Comparison of ENCODE assay signal across 9 mouse cellular contexts in genomic region chr8:120251411-120252035, GRCm38 (mm10). TPM values are rescaled to one million over a fixed set of nuclear protein-coding genes. Genes with fewer than 3 reads are reported as not detected.
A peak's percentile ranks its signal among the peaks of the same experiment; 100 is the strongest.
DNase-seq lines count a peak whose midpoint lies in the region; ATAC-seq and TF ChIP-seq lines count a peak whose summit lies in the region.
"Had no signal": no experiment of that assay in that cellular context is flagged by ENCODE, and none has a peak within 500 bp of the region (broad histone marks: within the 10 kb centered on the region; RNA-seq: fewer than 3 reads in every experiment).

No protein-coding gene starts in this region.

- 0 out of 2 replicates have a peak, but pooled peaks cover 4% of the 10 kb centered on the region for H3K36me3 ChIP-seq in hindbrain, embryonic 10.5 days
- no peaks in the 10 kb centered on the region for H3K36me3 ChIP-seq in liver, postnatal 0 days (replicated peaks; ENCODE audit: insufficient read depth, low read length)

- no peak overlapping the region; the same call in 1 of the 2 replicates for H3K4me3 ChIP-seq in hindbrain, embryonic 10.5 days
- no peak overlapping the region for H3K4me3 ChIP-seq in liver, postnatal 0 days (ENCODE audit: low read depth, low read length)

- no peak overlapping the region for H3K4me2 ChIP-seq in liver, postnatal 0 days (ENCODE audit: low read depth, low read length)

- peak overlapping the region; percentile 69 for H3K27ac ChIP-seq in hindbrain, embryonic 10.5 days
- no peak overlapping the region for H3K27ac ChIP-seq in liver, postnatal 0 days (ENCODE audit: low read depth)
- H3K27ac ChIP-seq: macrophage had no signal

- H3K4me1 ChIP-seq in hindbrain, embryonic 10.5 days (replicated peaks), result peaks cover 65% of the 10 kb centered on the region
- H3K4me1 ChIP-seq in liver, postnatal 0 days (ENCODE audit: insufficient read depth), result no peaks in the 10 kb centered on the region

- TF ChIP-seq EP300 in liver, postnatal 0 days (IDR thresholded peaks at IDR 0.05; ENCODE audit: low read depth), result no peak

- 67% methylated on average over 9 of the region's 9 CpGs for WGBS in hindbrain, embryonic 10.5 days
- WGBS in liver, postnatal 0 days (ENCODE audit: insufficient replicate concordance), result 70% methylated on average over 9 of the region's 9 CpGs

- TF ChIP-seq CTCF in liver, postnatal 0 days (IDR thresholded peaks at IDR 0.05; ENCODE audit: low read depth), result no peak

- H3K9ac ChIP-seq in liver, postnatal 0 days (replicated peaks), result no peak overlapping the region

- peak; percentile 28 to 39 for DNase-seq in frontal cortex, postnatal 36 days (ENCODE audit: low spot score in 2 of 2)
- no peak for DNase-seq in frontal cortex, postnatal 25 days (ENCODE audit: low spot score in 2 of 2)
- peak; percentile 70 for DNase-seq in brain, adult 2 months (ENCODE audit: low read depth, low spot score)
- no peak for DNase-seq in hindbrain, embryonic 10.5 days (ENCODE audit: low spot score)
- DNase-seq in lung, postnatal 4 days, result peak; percentile 59 to 86
- DNase-seq in liver, postnatal 0 days, result no peak
- no peak for DNase-seq in ovary, postnatal 36 days (ENCODE audit: low spot score)
- DNase-seq in frontal cortex, postnatal 14 days (ENCODE audit: low spot score in 2 of 2), result no peak

- H3K27me3 ChIP-seq in hindbrain, embryonic 10.5 days (ENCODE audit: insufficient read depth, poor library complexity, severe bottlenecking), result no peaks in the 10 kb centered on the region; the same call in 1 of the 2 replicates
- H3K27me3 ChIP-seq in liver, postnatal 0 days (ENCODE audit: insufficient read depth, low read length), result no peaks in the 10 kb centered on the region

- no peaks in the 10 kb centered on the region for H3K9me3 ChIP-seq in hindbrain, embryonic 10.5 days
- H3K9me3 ChIP-seq in liver, postnatal 0 days (ENCODE audit: low read length), result no peaks in the 10 kb centered on the region

- no peak for ATAC-seq in liver, postnatal 0 days

RNA-seq across cellular contexts. Expression of gene Gse1, which starts 23.3 kb away (rescaled TPM):
- 14.3 and 22.9 TPM in 2 replicates for polyA plus RNA-seq in hindbrain, embryonic 10.5 days (2016; fragmentation: Nextera tagmentation; extraction: Ambion mirVana)
- 7.1 and 7.7 TPM in 2 replicates for polyA plus RNA-seq in liver, postnatal 0 days (2015; fragmentation: Nextera tagmentation; extraction: Ambion mirVana)

Comparison
In these comparisons a context has a peak if more than half of its experiments do, and no peak if none do; other contexts are left out.
1. DNase-seq: peak in frontal cortex, postnatal 36 days (2 of 2), brain, adult 2 months (single experiment) and lung, postnatal 4 days (2 of 2); none in frontal cortex, postnatal 25 days (0 of 2), hindbrain, embryonic 10.5 days (single experiment), liver, postnatal 0 days (single experiment), ovary, postnatal 36 days (single experiment) and frontal cortex, postnatal 14 days (0 of 2).